In the genomic region with DNA sequence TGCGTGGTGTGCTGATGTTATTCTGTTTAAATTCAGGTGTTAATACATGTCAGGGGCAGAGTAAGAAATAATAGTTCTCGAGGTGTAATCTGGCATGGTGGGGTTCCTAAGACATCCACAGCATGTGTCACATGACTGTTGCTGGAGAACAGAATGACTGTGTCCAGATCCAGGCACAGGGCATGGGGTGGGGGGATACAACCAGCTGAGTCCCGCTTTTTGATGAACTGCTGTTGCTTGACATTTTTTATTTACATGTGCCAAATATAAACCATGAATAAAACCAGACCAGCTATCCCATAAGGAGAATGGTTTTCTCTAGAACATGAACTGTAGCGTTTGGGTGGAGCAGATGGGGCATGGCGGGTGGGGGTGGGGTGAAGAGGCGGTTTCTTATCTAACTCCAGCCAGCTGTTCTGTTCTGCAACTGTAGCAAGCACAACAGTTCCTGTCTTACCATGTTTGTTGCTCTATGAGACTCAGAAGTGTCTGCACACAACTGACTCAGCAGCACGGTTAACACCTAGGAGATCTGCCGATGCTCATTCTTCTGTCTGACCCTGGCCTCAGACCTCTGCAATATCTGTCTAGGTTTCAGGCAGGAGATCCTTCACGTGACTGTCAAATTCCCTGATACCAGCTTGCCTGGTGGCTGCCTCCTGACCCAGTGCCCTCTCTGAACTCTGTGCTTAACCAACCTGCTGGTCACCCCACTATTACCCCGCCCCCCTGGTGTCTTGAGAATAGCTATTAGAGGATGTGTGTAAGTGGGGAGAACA, we compare ENCODE assay signal across 9 mouse cellular contexts. TPM values are rescaled to one million over a fixed set of nuclear protein-coding genes. Genes with fewer than 3 reads are reported as not detected.
DNase-seq lines count a peak whose midpoint lies in the region; ATAC-seq and TF ChIP-seq lines count a peak whose summit lies in the region.
"Had no signal": no experiment of that assay in that cellular context is flagged by ENCODE, and none has a peak within 500 bp of the region (broad histone marks: within the 10 kb centered on the region; RNA-seq: fewer than 3 reads in every experiment).

No protein-coding gene starts in this region.

- H3K27me3 ChIP-seq in heart, embryonic 16.5 days (ENCODE audit: control insufficient read depth, insufficient read depth, low read length): no peaks in the 10 kb centered on the region
- no peaks in the 10 kb centered on the region for H3K27me3 ChIP-seq in kidney, embryonic 16.5 days (ENCODE audit: insufficient read depth, low read length)
- H3K27me3 ChIP-seq in spleen, adult 2 months (ENCODE audit: control insufficient read depth, insufficient read depth, low read length): no peaks in the 10 kb centered on the region
- H3K27me3 ChIP-seq: embryonic facial prominence, embryonic 12.5 days had no signal

- no peaks in the 10 kb centered on the region for H3K9me3 ChIP-seq in heart, embryonic 16.5 days (replicated peaks; ENCODE audit: control insufficient read depth, low read length)
- no peaks in the 10 kb centered on the region for H3K9me3 ChIP-seq in kidney, embryonic 16.5 days (ENCODE audit: low read length)
- H3K9me3 ChIP-seq: embryonic facial prominence, embryonic 12.5 days had no signal

- no peak overlapping the region for H3K4me3 ChIP-seq in heart, embryonic 16.5 days (ENCODE audit: low read length)
- H3K4me3 ChIP-seq in kidney, embryonic 16.5 days (ENCODE audit: low read length): no peak overlapping the region
- H3K4me3 ChIP-seq in spleen, adult 2 months (ENCODE audit: extremely low read depth, insufficient read depth, insufficient read length): no peak overlapping the region
- H3K4me3 ChIP-seq: embryonic facial prominence, embryonic 12.5 days had no signal

- no peak for DNase-seq in heart, adult 9 months (ENCODE audit: low spot score in 2 of 2)
- DNase-seq in brain, adult 2 months (ENCODE audit: low read depth, low spot score): peak; percentile 38
- no peak for DNase-seq in spleen, adult 2 months (ENCODE audit: low read depth in 1 of 2, low spot score in 2 of 2)
- no peak for DNase-seq in ovary, postnatal 10 days (ENCODE audit: low spot score)
- DNase-seq in right cerebral cortex, postnatal 4 days: no peak
- DNase-seq in cerebellum, postnatal 36 days: no peak

- ATAC-seq in heart, embryonic 16.5 days (replicated peaks; ENCODE audit: extremely low read depth, insufficient read depth, low FRiP score): peak; percentile 45
- ATAC-seq in kidney, embryonic 16.5 days (ENCODE audit: low FRiP score, low TSS enrichment): peak; percentile 29; the same call in 1 of the 2 replicates

- H3K4me1 ChIP-seq in heart, embryonic 16.5 days (ENCODE audit: control insufficient read depth, insufficient read depth, low read length): peaks cover 2% of the 10 kb centered on the region; the same call in 1 of the 2 replicates
- peaks cover 12% of the 10 kb centered on the region for H3K4me1 ChIP-seq in kidney, embryonic 16.5 days (ENCODE audit: insufficient read depth, low read length)
- H3K4me1 ChIP-seq in spleen, adult 2 months (ENCODE audit: control insufficient read depth, insufficient read depth, insufficient read length): peaks cover 11% of the 10 kb centered on the region; the same call in 1 of the 2 replicates

- H3K4me2 ChIP-seq in heart, embryonic 16.5 days (ENCODE audit: low read depth, low read length): no peak overlapping the region
- H3K4me2 ChIP-seq in kidney, embryonic 16.5 days (replicated peaks; ENCODE audit: low read depth, low read length): no peak overlapping the region
- H3K4me2 ChIP-seq: embryonic facial prominence, embryonic 12.5 days had no signal

- WGBS in heart, embryonic 16.5 days: 33% methylated on average over 10 of the region's 10 CpGs
- WGBS in kidney, embryonic 16.5 days: 67% methylated on average over 10 of the region's 10 CpGs
- 11% methylated on average over 10 of the region's 10 CpGs for WGBS in spleen, adult 2 months

- H3K27ac ChIP-seq in heart, embryonic 16.5 days (ENCODE audit: low read length): no peak overlapping the region
- no peak overlapping the region for H3K27ac ChIP-seq in kidney, embryonic 16.5 days (ENCODE audit: low read length)
- H3K27ac ChIP-seq in spleen, adult 2 months (ENCODE audit: insufficient read depth, low read length): peak overlapping the region; percentile 62; the same call in 1 of the 2 replicates
- H3K27ac ChIP-seq: embryonic facial prominence, embryonic 12.5 days had no signal

- no peak overlapping the region for H3K9ac ChIP-seq in heart, embryonic 16.5 days (ENCODE audit: low read length)
- no peak overlapping the region for H3K9ac ChIP-seq in kidney, embryonic 16.5 days (replicated peaks; ENCODE audit: low read length)
- H3K9ac ChIP-seq: embryonic facial prominence, embryonic 12.5 days had no signal

- no peaks in the 10 kb centered on the region for H3K36me3 ChIP-seq in heart, embryonic 16.5 days (ENCODE audit: control insufficient read depth, insufficient read depth)
- H3K36me3 ChIP-seq in kidney, embryonic 16.5 days (ENCODE audit: insufficient read depth, low read length): no peaks in the 10 kb centered on the region
- no peaks in the 10 kb centered on the region for H3K36me3 ChIP-seq in spleen, adult 2 months (ENCODE audit: control insufficient read depth, insufficient read depth, low read length)
- H3K36me3 ChIP-seq: embryonic facial prominence, embryonic 12.5 days had no signal

- TF ChIP-seq CTCF in spleen, adult 2 months (IDR thresholded peaks at IDR 0.05; ENCODE audit: extremely low read depth, insufficient read depth, insufficient read length, insufficient replicate concordance): no peak

- TF ChIP-seq POLR2A in spleen, adult 2 months (IDR thresholded peaks at IDR 0.05; ENCODE audit: low read depth, low read length): no peak

RNA-seq across cellular contexts. Expression of gene Cldn10, which starts 8.4 kb away (rescaled TPM):
- 2.2 and 6.8 TPM in 2 replicates for polyA plus RNA-seq in heart, embryonic 16.5 days (2015; fragmentation: Nextera tagmentation; extraction: Ambion mirVana)
- 41.3 and 49.3 TPM in 2 replicates for polyA plus RNA-seq in kidney, embryonic 16.5 days (2015; fragmentation: Nextera tagmentation; extraction: Ambion mirVana)
- 1.4 and 1.8 TPM in 2 replicates for polyA plus RNA-seq in spleen, adult 2 months (2012; rRNA removed)
